Mouse (Mus musculus) retina, postnatal 7 days (tissue): ENCODE measurements around the gene Metrn.
A peak's percentile ranks its signal among the peaks of the same experiment; 100 is the strongest.

ENCODE experiments used
- DNase-seq: peaks from one replicate; pipeline ENCODE4 v3.0.0-alpha.2; 2012; ENCODE audit warnings: low read depth, low spot score

Metrn gene

DNA sequence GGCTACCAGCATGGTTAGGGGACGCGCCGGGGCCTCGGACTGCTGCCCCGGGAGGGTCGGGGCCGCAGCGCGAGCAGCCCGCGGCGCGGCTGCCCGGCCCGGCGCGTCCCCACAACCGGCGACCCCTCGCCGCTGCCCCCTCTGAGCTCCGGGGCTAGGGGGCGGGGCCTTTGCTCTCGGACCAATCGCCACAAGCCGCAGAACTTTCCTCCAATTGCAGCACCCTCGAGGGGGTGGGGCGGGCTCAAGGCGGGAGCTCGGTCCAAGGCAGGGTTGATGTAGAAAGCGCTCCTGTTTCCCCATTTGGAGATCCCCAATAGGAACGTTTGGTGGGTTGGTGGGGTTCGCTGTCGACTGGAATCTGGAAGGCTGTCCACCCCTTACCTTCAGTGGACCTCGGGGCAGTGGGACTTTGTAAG is at the start of gene Metrn:
Gene Metrn, minus strand, starts transcription at position 186 of the 419 bp plus-strand sequence.
- DNase-seq = no peak

DNA sequence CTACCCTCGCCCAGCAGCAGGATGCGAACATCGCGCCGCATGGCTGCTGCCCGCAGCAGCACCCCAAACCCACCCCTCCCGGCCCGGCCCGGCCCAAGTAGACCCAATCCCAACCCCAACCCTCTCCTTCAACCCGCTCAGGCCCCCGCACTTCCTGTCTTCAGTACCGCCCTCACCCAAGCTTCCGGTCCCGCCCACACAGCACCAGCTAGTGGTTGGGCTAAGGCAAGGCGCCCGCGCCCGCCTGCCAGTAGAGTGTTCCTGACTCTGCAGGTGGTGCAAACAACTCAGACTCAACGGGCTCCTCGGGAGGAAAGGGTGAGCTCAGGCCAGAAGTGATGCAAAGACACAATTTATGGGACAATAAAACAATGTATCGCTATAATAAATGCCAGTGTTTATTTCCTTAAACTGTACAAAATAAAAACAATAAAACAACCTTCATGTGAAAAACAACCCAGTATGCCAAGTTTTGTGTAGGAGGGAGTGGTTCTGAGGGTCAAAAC is 47.5 kb upstream of the Metrn start, which contains the start of gene Rhot2:
Gene Rhot2, minus strand, starts transcription at position 456 of the 506 bp plus-strand sequence.
- DNase-seq = peak; percentile 91

DNA sequence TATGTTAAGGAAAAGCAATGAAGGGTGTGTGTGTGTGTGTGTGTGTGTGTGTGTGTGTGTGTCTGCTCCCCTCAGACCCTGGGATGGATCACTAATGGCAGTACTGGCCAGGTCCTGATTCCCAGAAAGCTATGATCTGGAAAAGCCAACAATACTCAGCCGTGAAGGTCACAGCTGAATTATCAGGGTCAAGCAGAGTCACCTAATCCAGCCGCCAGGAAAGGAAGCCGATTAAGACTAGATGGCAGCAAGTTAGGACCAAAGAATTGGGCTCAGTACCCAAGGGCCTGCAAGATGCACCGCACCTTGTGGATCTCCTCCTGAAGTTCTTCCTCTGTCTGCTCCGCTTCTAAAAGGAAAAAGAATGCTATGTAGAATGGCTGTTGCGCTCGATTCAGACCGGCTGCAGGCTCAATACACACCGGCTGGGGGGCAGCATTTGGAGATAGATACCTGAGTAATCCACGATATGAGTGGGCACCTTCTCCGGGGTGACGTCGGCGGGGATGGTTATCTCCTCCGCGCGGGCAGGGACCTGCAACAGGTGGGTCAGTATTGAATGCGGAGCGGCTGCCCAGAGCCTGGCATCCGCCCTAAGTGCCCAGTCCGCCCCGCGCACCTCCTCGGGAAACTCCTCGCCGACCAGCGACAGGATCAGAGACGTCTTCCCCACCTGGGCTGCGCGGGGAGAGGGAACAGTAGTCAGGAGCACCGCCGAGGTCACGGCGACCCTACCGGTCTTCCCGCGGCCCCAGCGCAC is 46.9 kb upstream of the Metrn start:
- DNase-seq = no peak

- DNase-seq = no peak
Observed at GRCm38 (mm10) chr17:25843122-25843521, 46.2 kb upstream of the Metrn start.

DNA sequence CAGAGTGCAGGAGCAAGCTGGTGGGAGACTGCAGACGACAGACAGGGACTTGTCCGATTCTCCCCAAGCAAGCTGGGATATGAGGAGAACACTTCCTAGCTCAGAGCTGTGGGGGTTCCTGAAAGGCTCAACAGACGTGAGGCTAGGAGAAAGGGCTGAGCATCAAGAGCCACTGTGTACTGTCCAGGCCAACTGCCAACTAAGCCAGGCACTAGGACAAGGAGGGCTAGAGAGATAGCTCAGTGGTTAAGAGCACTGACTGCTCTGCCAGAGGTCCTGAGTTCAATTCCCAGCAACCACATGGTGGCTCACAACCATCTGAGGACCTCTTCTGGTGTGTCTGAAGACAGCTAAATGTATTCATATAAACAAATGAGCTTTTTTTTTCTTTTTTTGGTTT is 45.6 kb upstream of the Metrn start:
- no peak for DNase-seq

- DNase-seq = no peak
Observed at GRCm38 (mm10) chr17:25841117-25841880, 44.4 kb upstream of the Metrn start, which contains the start of gene Gm20683. Gm20683 (minus strand) TSS chr17:25841763.

DNA sequence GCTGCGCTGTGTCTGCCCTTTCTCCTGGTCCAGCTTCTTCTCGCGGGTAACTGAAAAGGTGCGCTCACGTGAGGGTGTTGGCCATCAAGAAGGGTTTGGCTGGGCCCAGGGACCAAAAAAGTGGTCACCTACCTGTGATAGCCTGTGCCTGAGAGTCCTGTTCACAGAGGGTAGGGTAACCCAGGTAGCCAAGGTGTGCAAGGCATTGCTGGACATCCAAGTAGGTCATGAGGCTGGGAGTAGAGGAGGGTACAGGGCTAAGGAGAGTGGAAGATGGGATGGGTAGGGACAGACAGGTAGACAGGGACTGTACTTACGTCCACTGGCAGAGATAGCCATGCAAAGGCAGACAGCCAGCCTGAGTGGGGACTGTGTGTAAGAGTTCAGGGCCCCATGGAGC is 43.6 kb upstream of the Metrn start:
- no peak for DNase-seq

DNA sequence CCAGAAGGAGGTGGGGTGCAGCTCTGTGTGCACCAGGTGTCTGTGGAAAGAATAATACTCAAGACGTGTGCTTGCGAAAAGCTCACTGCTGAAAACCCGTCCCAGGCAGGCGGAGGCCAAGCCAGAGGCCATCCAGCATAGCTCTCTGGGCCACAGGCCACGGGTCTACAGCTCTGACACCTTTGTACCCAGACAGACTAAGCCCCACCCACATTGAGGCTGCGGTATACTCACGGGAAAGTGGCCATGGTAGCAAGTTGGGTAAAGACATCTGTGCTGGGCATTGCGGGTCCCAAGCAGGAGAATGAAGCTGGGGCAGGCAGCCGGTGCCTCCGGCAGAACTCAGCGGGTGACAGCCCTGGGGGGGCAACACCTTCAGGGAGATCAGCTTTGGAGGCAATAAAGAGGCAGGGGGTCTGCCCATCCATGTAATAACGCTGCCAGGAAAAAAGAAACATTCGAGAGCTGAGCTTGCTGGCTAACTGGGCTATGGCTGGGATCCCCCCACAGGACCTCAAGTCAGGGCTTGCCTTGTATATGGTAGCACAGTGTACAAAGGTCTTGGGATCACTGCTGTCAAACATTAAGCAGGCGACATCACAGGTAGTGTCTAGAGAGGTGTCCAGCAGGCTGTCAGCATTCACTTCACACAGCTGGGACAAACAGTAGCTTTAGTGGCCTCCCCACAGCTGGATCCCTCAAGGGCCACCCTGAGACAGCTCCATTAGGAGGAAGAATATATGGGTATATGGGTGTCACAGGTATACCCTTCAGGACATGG is 42.7 kb upstream of the Metrn start:
- no peak for DNase-seq

DNA sequence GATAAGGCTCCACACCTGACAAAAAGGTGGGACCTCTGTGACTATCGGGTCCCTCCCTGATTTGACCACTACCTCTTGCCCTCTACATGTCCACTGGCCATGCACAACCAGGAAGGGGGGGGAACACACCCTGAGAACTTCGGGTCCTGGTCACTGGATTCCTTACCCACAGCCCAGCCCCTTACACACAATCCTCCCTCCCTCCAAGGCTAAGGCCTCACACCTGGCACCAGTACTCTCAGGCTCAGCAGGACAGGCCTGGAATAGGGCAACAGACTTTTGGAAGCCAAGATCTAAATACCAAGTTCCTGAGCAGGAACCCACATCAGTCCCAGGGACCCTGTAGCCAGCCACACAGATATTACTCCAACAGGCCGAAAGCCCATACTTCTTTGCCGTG is 42.0 kb upstream of the Metrn start:
- DNase-seq = no peak

- DNase-seq = no peak
Observed at GRCm38 (mm10) chr17:25837533-25837932, 40.6 kb upstream of the Metrn start.

DNA sequence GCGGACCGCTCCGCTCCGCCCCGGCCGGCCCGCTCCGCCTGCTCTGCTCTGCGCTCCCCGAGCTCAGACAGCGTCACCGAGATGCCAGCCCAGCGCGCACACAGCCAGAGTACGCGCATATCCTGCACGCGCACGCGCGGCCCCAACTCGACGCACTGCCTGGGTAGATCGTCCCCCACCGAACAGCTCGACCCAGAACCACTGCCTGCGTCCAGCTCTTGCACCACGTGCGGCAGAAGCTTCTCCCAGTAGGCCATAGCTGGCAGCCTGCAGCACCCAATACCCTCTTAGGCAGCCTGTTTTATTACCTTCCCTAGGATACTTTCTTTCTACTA is 40.1 kb upstream of the Metrn start, which contains the start of gene Rhbdl1:
Gene Rhbdl1, minus strand, starts transcription at position 220 of the 335 bp plus-strand sequence.
- DNase-seq = no peak

DNA sequence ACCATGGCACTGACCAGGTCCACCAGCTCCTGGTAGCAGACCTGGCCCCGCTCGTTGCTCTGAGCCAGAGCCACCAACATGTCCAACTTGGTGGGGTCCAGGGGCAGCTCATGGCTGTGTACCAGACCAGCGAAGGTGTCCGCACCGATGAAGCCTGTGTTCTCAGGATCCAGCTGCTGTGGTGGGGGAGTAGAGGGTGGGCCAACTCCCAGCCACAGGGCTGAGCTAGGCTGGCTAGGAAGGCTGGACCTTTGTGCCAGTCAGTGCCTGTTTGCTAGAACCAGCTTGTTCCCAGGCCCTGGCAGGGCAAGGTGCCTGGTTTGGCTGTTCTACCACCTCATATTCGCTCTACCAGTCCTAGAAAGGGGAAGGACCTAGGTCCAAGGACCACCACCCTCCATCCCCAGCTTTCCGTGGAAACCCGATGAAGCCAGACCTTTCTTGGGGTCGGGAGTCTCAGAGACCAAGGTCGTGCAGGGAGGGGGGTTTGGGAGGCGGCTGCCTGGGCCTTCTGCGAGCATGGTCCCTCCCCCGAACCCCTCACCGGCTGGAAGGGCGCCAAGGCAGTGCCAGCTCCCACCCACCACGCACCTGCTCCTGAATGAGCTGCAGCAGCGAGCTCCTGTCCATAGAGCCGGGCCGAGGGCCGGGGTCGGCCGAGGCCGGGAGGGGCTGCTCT is 39.6 kb upstream of the Metrn start:
- no peak for DNase-seq

DNA sequence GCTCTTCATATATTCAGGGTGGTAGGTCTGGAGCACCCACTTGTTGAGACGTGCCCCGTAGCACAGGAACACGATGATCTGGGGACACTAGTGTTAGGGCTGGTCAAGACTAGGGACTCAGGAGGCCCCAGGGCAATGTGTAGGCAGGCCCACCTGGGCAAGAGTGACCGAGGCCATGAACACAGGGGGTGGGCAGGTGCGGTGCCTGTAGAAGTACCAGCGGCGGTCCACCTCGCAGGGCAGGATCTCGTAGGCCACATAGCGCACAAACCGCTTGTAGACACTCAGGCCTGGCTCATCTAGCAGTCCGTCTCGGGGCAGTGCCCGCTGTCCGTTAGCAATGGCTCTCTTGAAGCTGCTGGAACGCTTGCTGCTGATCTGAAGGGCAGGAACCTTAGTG is 38.9 kb upstream of the Metrn start:
- no peak for DNase-seq

DNA sequence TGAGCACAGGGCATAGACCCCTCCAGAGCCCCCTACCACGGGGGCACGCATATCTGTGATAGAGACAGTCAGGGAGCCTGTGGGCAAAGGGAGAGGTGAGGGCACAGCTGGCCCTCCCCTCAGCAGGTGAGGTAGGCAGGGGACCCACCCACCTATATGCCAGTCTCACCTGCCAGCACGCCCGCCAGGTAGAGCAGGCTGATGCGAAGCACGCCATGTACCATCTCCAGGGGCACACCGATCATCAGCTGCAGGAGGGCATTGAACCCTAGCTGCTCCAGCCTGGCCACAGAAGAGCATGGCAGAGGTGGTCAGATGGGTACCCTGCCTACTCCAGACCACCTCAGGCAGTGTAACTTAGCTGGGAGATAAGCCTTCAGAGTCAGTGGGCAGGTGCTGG is 38.4 kb upstream of the Metrn start:
- DNase-seq = no peak

GRCm38 (mm10) chr17:25834595-25835222 is 37.8 kb upstream of the Metrn start:
- no peak for DNase-seq

DNA sequence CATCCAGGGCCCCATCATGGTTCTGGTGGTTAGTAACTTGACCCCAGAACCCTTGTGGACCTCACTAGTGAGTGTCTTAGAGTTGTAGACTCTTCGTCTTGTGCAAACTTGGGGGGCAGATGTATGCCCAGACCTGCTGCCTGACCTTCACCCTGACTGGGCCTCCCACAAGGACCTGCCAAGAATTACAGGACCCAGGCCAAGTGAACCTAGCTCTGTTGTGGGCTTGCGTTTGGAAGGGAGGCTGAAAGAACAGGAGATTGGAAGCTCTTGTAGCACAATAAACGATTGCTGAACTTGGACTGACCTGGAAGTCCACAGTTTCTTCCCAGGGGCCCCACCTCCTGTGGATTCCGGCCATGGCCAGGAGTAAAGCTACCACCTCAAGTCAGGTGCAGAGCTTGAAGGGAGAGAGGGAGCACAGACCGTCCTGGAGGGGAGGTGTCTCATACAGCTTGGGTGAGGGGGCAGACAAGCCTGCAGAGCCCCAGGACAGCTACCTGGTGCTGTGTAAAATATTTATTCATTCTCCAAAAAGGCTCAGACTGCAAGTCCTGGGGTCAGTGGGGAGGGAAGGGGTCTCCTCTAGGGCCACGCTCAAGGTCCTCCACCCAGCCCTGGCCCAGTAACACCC is 37.1 kb upstream of the Metrn start:
- no peak for DNase-seq

- no peak for DNase-seq
Observed at GRCm38 (mm10) chr17:25833291-25833663, 36.3 kb upstream of the Metrn start, which contains the start of gene Stub1. Stub1 (minus strand) TSS chr17:25833404.

- DNase-seq = peak; percentile 98
Observed at GRCm38 (mm10) chr17:25832436-25833290, 35.7 kb upstream of the Metrn start.
